Mouse (Mus musculus): ENCODE measurements around the gene Best1.

The Best1 gene

DNA sequence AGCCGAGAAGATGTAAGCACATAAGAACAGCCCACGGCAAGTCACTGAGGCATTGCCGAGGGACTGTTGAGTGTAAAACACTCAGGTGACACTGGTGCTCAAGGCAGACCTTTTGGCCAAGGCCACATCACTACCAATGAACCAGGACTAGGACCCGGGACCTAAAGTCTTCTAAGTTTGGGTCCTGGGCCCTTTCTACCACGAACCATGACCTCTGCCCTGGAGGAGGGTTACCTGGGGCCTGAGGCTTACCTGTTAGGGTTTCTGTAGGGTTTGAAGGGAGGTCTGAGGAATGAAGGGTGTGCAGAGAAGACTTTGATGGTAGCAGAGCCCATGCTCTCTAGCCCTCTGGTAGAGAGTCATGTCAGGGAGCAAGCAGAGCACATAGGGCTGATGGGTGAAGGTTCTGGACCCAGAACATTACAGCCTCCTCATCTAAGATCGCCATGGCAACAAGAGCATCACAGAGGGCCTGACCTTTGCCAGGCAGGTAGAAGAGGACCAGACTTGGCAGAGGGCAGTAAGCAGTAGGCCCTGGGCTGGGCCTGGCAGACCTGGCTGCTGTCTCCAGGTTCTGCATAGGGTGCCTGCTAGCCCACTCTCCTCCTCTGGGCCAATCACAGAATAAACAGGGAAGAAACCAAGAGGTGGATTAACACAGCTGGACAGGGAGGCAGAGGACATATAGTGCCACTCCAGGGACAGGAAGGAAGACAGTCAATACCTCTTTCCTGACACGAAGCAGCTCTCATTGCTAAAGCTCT is at the start of gene Best1, which contains the start of gene Rab3il1:
Best1 (minus strand) TSS at position 428 of the 764 bp plus-strand sequence.
Rab3il1 (plus strand) TSS at position 464 of the 764 bp plus-strand sequence.
- no peak for DNase-seq (ENCODE audit: low spot score)

DNA sequence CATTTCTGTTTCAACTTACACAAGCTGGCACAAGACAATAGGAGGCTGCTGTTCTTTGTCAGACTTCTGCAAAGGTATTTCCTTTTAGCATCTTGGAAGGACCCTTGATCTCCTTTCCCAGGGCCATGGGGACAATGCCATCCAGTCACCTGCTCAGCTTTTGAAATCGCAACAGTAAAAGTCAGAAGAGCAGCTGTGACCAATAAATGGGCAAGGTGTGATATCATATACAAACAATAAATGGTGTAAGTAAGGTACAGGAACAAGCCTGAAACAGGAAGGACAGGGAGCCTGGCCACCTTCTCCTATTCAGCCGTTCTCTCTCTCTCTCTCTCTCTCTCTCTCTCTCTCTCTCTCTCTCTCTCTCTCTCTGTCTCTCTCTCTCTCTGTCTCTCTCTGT is 49.0 kb upstream of the Best1 start:
- no peak for DNase-seq (ENCODE audit: low spot score)

DNA sequence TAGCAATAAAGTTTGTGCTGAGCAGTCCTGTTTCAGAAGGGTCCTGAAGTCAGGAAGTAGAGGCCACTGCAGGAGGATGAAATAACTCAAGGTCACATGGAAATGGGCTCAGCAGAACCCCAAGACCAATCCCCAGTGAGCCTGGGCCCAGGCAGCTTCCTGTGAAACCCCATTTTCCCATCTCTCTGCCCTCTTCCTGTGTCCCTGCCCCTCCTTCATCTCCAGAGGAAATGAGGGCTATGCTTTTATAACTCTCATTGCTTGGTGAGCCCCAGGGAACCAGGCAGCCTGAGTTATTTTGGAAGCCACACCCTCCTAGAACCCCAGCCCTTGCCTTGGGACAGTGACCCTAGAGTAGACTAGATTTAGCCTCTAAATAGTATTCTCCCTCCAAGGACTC is 48.1 kb upstream of the Best1 start:
- DNase-seq (ENCODE audit: low spot score), result no peak

DNA sequence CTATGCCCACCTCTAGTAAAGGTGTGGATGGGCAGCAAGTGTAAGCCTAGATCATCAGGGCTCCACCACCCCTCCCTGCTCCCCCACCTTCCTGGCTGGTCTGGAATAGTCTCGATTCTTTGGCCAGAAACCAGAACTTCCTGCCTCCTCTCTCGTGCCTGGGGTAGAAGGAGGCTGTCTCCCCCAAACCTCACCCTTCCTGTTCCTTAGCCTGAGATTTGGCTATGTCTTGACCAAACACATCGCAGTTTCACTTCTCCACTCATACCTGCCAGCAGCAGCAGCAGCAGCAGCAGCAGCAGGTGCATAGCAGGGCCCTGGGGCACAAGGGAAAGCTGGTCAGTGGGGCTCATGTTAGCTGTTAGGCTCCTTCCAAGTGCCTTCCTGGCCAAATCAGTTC is 45.5 kb upstream of the Best1 start:
- no peak for DNase-seq (ENCODE audit: low spot score)

DNA sequence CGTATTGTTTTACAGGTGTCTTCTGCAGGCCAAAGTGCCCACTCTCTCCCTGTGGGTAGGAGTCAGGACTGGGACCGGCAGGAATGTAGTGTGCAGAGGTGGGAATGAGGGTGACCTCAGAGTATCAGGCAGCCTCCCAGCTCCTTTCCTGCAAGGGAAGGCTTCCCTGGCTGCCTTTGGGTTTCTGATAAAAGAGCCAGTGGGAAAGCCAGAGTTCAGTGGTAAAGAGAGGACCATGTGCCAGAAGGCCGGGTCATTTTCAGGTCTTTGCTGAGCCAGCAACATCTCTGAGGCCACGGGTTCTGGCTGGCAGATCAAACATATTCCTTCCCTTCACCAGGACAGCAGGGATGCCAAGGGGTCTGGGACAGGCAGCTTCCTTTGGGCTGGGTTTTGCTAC is 44.9 kb upstream of the Best1 start:
- DNase-seq (ENCODE audit: low spot score), result no peak

DNA sequence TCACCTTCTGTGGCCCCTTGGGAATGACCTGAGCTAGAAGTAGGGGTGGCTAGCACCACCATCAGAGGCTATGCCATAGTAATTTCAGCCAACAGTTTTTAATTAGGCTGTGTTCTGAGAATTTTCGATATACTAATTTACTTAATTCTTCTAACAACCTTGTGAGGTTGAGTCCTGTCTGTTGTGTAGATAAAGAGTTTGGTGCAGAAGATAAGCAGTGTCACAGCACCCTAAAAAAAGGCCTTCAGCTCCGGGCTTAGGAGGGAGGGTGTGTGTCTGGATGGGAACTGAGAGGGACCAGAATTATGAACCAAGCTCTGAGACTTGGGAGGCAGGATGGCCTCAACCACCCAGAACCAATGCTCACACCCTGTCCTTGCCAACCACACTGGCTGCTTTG is 44.3 kb upstream of the Best1 start:
- no peak for DNase-seq (ENCODE audit: low spot score)

DNA sequence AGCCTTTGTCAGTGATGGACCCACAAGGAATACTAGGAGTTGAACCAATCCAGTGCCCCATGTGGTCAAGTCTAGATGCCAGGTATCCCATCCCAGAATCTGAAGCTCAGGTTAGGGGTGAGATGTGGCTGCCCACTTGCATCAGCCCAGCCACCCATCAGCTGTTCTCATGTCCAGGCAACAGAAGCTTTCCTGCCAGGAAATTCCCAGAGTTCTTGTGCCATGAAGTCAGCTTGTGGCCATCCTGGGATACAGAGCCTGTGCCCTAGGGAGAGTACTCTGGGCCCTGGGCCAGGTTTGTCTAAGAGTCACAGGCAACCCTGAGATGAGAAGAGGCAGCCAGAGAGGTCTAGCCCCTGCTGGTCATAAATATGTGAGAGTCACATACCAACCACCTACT is 42.2 kb upstream of the Best1 start:
- no peak for DNase-seq (ENCODE audit: low spot score)

DNA sequence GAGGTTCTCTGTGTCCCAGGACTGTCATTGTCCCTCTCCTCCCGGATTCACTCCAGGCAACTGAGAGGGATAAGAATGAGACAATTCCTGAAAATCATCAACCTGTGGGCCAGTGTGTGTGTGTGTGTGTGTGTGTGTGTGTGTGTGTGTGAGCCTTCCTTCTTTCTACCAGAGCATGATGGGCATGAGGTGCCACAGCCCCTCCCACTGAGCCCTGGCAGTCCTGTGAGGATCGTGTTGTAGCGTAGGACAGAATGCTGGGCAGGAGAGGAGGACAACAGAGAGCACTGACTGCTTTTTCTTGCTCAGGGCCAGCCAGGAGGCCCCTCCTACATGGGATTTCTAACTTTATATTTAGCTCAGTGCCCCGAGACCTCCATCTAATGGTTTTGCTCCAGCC is 41.4 kb upstream of the Best1 start:
- no peak for DNase-seq (ENCODE audit: low spot score)

DNA sequence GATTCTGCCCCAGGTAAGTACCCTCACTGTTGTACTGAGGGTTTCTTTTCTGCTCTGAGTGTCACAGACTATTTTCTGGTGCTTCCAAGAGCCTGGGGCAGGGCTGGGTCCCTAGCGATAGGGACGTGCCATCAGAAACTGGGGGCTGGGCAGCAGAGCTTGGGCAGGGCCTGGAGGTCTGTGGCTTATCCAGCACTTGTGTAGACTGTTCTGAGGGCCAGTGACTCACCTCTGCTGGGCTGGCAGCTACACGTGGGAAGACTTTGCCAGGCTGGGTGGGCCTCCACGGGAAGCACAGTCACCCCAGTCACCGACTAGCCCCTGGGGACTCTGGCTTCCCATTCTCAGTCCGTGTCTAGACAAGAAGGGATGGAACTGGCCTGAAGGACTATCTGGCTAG is 40.8 kb upstream of the Best1 start:
- DNase-seq (ENCODE audit: low spot score), result no peak

DNA sequence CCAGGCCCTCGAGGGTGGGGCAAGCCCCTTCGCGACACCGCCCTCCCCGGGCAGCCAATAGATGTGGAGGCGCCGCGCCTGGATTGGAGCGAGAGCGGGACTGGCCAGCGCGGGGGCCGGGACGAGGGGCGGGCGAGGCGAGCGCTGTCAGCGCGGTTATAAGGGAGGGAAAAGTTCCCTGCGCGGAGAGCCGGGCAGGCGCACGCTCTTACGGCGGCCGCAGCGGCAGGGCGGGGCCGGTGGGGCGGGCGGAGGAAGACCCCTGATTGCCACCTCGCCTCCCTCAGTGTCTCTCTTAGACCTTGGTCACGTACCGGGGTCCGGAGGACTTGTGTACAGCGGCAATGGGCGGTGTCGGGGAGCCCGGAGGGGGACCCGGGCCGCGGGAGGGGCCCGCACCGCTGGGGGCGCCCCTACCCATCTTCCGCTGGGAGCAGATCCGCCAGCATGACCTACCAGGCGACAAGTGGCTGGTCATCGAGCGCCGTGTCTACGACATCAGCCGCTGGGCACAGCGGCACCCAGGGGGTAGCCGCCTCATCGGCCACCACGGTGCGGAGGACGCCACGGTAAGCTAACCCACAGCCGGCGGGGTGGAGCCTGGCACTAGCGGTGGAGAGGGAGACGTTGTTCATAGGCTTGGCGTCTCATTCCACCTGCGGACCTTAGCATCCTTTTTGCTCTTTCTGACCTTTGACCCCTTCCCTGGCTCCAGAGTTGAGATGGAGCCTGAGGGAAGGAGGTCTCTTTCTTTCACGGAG is 40.1 kb upstream of the Best1 start, which contains the start of gene Fads3:
Fads3 (plus strand) TSS at position 182 of the 761 bp plus-strand sequence.
- DNase-seq (ENCODE audit: low spot score), result peak; percentile 91

DNA sequence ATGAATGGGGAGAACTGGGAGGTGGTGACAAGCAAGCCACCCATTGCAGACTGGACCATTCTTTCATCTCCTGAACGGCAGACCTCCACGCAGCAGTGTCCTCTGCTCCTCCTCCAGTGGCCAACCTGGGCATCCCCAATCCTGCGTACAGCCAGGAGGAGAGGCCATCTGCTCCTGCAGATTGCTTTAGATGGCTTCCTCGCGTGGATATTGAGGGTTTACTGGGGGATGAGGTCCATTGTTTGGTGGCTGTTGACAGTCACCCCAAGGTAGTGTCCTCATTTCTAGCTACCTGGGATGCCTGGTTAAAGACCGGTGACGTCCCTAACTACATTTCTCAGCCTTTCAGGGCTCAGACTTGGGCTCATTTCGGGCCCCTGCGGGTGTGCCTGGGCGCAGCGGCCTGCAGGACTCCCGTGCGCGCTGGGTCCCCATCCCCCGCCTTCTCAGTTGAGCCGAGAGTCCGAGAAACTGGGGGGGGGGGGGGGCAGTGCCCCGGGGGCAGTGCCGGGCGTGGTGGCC is 39.5 kb upstream of the Best1 start:
- no peak for DNase-seq (ENCODE audit: low spot score)

DNA sequence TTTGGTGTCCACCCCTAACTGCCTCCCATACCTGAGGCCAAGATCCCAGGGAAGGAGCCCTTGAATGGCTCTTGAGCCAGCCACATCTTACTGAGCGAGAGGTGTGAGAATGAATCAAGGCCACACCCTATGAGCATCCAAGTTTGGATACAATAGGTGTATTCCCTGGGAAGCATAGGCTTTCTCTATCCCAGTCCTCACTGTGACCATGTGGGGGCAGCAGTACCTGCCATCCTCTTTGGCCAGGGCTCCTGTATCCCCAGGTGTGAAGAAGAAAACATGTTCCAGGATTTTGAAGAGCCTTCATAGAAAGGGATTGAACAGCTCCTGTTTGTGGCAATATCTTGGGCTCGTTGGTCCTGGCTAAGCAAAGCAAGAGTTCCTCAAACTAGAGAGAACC is 38.2 kb upstream of the Best1 start:
- no peak for DNase-seq (ENCODE audit: low spot score)

DNA sequence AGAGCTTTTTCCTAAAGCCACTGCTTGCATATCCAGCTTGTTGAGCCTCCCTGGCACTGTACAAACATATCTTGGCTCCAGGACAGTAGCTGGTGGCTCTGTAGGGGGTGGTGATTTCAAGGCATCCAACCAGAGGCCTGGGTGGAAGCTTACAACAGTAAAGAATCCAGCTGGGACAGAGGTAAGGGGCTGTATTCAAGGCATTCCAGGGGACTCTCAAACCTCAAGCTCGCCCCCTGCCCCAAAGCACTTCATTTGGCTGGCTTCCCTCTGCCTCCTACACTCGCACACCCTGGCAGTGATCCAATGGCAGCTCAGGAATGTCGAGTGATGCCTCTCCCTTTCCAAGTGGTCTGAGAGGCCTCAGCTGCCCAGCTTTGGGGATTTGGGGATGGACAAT is 37.5 kb upstream of the Best1 start:
- no peak for DNase-seq (ENCODE audit: low spot score)

DNA sequence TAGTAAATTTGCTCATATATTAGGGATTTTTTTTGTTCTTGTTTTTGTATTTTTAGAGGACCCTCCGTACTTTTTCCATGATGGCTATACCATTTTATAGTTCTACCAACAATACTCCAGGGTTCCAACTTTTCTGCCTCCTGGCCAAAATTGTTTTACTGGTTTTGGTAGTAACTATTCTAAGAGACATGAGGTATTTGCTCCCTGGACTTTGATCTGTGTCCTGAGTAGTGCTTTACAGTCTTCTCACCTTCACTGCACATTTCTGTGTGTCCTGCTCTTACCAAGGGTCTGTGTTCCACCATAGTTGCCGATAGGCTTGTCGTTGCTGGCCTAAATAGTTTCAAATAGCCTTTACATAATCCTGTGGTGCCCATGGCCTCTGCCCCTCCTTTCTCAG is 36.9 kb upstream of the Best1 start:
- DNase-seq (ENCODE audit: low spot score), result no peak

DNA sequence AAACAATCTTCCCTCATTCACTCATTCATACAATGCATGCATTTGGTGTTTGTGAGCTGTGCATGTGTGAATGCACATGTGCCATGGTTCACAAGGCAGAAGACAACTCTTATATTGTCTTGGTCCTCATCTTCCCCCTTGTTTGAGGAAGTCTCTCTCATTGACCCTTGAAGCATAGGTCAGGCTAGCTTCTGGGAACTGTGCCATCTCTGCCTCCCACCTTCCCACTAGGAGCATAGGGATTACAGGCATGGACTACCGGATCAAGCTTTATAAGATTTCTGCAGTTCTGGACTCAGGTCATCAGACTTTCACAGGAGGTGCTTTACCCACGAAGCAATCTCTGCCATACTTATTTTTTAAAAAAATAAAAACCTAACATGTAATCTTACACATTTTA is 36.1 kb upstream of the Best1 start:
- no peak for DNase-seq (ENCODE audit: low spot score)

DNA sequence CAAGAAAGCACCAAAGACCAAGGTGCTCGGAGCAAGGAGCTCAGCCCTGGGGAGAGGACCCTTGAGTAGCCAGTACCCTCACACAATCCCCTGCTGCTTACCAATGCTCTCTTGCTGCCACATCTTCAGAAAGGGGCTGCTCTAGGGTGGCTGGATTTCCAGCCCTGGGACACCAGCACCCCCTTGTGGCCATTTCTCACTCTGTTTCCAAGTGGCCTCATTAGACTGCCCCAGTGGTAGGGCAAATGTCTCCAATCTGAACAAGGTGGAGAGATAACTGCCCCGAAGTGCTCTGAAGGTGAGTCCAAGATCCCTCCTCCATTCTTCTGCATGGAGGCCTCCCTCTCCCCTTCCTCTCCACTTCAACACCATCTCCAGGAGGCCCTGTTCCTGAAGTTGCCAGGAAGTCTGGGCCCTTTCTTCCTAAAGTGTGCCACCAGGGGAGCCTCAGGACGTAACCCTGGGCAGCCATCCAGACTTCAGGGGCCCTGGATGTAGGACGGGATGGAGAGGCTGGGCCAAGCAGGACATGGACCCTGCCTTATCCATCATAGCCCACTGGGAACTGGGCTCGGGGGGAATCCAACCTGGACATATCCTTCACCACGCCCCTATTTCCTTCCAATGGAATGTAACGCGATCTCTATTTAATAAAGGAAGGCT is 33.5 kb upstream of the Best1 start:
- DNase-seq (ENCODE audit: low spot score), result peak; percentile 58

DNA sequence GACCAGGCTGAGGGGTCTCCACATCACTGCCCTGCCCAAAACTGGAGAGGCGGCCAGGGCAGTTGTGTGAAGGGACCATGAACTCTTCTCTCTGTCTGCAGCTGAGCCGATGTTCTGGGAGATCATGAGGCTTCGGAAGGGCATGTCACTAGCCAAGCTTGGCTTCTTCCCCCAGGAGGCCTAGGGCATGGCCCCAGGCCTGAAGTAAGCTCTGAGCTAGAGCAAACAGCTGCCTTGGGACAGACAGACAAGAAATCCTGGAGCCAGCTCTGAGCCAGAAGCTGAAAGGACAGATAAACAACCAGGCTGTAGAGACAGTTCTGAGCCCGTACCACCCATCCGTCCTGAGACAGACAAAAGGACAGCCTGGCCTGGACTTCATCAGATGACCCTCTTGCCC is 32.9 kb upstream of the Best1 start:
- no peak for DNase-seq (ENCODE audit: low spot score)

DNA sequence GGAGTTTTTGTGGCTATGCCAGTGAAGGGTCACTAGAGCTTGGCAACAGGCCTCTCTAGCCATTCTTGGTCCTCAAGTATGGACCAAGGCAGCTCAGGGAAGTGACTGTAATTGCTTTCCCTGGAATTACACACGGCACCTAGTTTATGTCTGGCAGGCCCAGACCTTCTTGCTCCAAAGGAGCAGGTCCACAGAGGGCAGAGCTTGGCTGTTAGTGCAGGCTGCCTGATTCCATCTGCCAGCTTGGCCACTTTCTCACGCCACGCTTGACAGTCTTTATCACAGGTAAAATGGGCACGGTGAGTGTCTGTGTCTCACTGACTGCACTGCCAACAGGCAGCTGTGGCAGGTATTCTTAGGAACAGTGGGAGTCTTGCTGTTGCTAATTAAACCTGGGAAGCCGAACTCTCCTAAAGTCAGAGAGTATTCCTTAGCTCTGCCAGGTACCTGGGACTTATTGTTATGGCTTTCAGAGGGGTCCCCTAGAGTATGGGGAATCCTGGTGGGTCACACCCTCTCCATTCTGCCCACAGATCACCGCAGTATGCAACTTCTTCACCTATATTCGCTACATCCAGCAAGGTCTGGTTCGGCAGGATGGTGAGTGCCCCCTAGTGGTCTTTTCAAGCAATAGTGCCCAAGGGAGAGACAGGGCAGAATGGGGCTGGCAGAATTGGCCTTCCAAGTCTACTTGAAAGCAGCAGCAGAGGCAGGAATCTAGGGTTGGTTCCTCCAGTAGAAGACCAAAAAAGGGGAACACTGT is 32.0 kb upstream of the Best1 start:
- DNase-seq (ENCODE audit: low spot score), result no peak

DNA sequence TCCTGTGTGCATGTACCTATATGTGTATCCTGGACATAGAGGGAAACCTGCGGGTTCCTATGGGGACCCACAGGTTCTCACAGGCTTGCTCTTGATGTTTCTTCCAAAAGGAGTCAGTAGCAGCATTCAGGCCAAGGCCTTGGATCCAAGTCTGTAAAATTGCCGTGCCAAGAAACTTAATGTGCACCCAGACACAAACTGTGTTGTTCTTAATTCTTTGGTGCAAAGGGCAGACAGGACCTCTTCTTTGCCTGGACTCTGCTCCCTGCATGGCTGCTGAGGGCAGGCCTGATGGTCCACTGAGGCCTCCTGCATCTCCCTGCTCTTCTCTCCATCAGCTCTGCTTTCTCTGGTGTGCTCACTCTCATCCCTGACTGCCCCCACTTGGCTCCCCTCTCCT is 28.3 kb upstream of the Best1 start:
- no peak for DNase-seq (ENCODE audit: low spot score)

DNA sequence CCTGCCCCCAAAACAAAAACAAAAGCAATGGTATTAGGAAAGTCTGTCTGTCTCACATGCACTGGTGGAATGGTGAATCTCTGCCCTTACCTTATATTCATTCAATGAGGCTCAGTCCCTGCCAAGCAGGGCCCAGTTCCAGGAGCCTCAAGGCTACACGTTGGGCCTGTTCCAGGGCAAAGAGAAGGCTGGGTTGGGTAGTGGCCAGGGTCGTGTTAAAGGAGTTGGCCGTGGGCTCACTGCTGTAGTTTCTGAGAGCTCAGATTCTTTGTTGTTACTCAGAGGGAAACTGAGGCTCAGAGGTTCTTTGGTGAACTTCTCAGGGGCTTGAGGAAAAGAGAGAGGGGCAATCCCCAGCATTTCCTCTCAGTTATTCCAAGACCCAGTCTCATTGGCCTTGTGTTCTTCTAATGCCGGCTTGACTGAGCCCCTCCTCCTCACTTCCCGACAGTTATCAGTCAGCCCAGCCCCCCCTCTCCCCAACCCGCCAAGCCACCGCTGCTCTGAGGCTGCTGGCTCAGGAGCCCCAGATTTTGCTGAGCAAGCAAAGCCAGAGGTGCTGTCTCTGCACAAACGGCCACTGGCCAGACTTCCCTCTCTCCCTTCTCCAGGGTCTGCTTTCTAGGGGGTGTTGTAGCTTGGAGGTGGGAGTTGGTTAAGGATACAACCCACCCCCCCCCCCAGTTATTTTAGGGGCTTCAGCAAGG is 23.9 kb upstream of the Best1 start:
- DNase-seq (ENCODE audit: low spot score), result peak; percentile 89

DNA sequence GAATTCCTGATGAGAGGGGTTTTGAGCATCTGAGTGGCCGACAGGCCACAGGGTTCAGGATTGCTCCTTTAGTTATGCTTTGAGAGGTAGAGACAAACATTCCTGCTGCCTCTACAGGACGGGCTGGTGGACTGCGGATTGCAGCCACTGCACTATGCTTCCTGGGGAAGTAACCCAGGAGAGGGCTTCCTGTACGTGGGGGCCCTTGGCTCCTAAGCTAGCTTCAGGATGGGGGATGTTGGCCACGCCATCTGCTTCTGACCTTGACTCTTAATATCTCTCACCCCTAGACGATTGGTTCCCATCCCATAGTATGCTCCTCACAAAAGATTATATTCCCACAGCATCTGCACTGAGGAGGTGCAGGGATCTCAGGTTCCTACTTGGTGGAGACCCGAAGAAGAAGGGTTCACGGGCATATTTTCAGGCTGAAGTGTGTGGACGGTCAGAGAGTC is 21.9 kb upstream of the Best1 start:
- no peak for DNase-seq (ENCODE audit: low spot score)
